Mouse (Mus musculus) bone marrow, adult 2 months (tissue): Measurements from ENCODE around the gene Trmu.

ENCODE experiments used
- CTCF ChIP-seq: fragments of 200-500 bp; IDR thresholded peaks from 2 replicates; pipeline ENCODE4 v1.5.1; 2011; ENCODE audit warnings: low read length, control low read depth; ENCODE audit not compliant: control insufficient read depth, insufficient read depth
- POLR2A ChIP-seq: fragments of 200-500 bp; IDR thresholded peaks from 2 replicates; pipeline ENCODE4 v1.6.1; 2011; ENCODE audit warnings: low read depth, mild to moderate bottlenecking, control low read depth, low read length, borderline replicate concordance; ENCODE audit not compliant: control insufficient read depth

DNA sequence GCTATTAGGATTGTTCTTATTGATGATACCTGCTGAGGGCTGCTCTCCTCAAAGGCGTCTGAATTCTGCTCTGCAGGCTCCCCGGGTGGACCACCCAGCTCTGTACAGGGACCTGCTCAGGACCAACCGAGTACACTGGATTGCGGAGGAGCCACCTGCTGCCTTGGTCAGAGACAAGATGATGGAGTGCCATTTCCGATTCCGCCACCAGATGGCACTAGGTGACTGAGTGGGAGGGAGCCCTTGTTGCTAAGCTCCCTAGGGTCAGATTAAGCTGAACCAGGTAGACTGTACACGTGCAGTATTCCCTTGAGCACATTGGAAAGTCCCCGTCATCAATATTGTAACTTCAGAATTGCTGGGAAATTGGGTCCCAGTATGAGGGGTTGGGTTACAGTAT lies 17.2 kb downstream of the Trmu start:
- peak; percentile 97 for TF ChIP-seq CTCF
- TF ChIP-seq POLR2A = no peak
